Mouse (Mus musculus) kidney, postnatal 36 days (tissue): ENCODE results near the gene Acsl1.
A peak's percentile ranks its signal among the peaks of the same experiment; 100 is the strongest.
"Not testable (repeated sequence)": the region's sequence is repeated elsewhere in the genome, so short reads cannot be mapped to it uniquely, and the experiment has no call there.

ENCODE experiments used
- DNase-seq, 2 experiments: peaks; one replicate each; pipeline ENCODE4 v3.0.0; 2021 to 2022; ENCODE audit warnings: mixed read lengths in 2 of 2

The Acsl1 gene

GRCm38 (mm10) chr8:46566914-46567529, 96.2 kb downstream of the Acsl1 start:
- no peak for DNase-seq

GRCm38 (mm10) chr8:46567946-46568345, 97.1 kb downstream of the Acsl1 start:
- DNase-seq = no peak

DNA sequence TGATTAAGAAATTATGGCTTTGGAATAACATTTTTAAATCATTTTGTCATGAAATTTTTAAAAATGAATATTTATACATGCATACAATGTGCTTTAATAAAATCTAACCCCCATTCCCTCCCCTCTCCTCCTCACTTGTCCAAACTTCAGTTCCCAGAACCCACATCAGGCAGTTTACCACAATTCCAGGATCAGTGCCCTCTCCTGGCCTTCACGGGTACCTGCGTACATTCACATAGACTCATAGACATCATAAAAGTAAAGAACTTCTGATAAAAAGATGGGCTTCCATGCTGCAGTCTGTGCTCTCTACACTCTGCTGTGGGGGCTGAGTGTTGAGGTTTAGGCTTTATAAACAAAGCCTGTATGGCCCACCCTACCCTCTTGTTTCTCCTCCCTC, 98.1 kb downstream of the Acsl1 start:
- peak in 1 of 2 experiments; percentile 16 for DNase-seq

GRCm38 (mm10) chr8:46569659-46570441, 99.0 kb downstream of the Acsl1 start:
- no peak for DNase-seq

- DNase-seq = no peak
Measured at GRCm38 (mm10) chr8:46570673-46571072, 99.8 kb downstream of the Acsl1 start.

DNA sequence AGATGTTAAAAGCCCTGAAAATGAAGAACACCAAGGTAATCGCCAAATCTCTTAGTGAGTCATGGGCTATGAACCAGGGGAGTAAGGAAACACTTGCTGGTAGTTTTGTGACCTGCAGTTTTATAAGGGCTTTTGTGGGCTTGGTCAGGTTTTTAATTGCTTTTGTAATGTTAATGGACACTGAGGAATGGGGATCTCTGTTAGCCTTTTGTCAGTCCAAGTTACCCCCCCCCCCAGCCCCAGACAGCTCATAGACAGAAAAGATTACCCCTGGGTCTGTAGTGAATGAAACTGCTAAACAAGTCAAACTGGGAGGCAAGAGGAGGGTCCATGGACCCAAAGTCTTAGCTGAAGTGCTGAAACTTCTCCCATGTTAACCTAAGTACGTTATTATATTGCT, 102.6 kb downstream of the Acsl1 start:
- no peak for DNase-seq

GRCm38 (mm10) chr8:46573964-46574363, 103.1 kb downstream of the Acsl1 start:
- DNase-seq = no peak

DNA sequence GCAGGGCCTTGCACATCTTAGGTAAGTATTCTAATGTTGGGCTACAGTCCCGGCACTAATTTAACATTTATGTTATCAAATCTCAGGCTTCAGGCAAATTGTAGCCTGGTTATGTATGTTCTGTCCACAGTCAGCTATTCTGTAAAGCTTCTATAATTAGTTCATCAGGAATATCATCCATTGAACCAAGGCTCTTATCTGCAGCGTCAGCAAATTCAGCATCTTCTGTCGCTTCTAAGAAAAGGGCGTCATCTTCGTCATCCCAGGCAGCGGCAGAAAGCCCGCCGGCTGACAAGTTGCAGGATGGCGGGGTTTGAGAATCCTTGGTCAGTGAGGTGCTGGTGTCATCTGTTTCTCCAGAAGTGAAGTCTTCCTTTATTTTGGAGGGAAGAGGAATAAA, 108.0 kb downstream of the Acsl1 start:
- DNase-seq = no peak

DNA sequence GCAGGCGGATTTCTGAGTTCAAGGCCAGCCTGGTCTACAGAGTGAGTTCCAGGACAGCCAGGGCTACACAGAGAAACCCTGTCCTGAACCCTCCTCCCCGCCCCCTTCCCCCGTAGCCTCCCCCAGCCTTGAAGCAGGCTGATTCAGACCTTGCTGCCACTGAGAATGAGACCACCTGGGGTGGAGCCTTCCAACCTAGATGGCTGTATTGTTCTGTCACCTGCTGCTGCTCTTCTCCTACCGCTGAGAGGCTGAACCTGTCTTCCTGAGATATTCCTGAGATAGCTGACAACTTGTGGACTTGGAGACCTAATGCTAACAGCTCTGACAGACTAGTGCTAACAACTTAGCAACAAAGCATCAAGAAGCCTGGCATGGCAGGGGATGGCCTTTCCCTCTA, 113.5 kb downstream of the Acsl1 start:
- not testable (repeated sequence) for DNase-seq

DNA sequence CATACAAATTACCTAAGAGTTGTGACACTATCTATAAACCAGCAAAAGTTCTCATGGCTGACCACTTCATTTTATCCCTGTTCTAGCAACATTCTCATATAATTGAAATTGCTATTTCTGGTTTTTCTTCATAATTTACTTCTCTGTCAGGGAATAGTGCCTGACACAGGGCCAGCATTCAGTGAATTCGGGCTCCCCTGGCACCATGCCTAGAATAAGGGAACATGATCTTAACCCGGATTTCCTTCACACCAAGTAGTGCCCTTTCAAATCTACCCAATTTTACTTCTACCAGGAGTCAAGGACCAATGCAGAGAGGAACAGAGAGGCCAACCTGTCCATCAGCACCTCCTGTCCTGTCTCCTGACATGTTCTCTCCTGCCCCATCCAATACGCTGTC, 114.7 kb downstream of the Acsl1 start:
- DNase-seq = no peak
